Mouse (Mus musculus) erythroblast, embryonic 14.5 days (primary cell): ENCODE results near the gene Tnfrsf8.

ENCODE experiments used
- GATA1 ChIP-seq: IDR thresholded peaks from 2 replicates; pipeline ENCODE4 v1.6.1; 2012; ENCODE audit warnings: low read length, inconsistent platforms, mixed read lengths
- TAL1 ChIP-seq: IDR thresholded peaks from 3 replicates; pipeline ENCODE4 v1.6.1; 2012; ENCODE audit warnings: low read length, inconsistent platforms, mixed read lengths

DNA sequence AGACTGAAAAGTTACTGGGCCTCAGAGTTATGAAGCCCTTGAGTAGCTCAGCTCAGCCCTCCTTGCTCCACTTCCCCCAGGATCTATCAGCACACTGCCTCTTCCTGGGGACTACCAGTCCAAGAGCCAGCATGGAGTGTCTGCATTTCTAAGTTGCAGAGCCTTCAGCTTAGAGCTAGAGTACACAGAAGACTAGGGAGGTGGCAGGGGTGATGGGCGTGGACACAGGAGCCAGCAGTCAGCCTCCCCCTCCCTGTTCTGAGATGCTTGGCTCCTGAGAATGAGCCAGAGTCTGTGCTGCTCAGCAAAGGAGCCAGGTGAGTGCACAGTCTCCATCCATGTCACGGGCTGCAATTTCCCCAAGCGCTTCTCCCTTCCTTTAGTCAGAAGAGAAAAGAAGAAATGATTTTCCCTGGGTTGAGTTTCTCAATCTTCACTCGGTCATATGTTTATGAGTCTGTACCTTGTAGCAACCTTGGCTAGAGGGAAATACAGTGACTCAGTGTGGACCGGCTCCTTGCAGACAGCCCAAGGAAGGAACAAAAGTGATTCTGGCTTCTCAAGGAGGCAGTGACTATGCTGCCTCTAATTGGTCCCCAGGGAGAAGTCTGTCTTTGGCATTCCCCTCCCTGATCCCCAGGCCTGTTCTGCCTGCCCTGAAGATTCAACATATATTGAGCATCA is 57.1 kb downstream of the Tnfrsf8 start:
- TF ChIP-seq TAL1 (no peak), GATA1 (no peak)
